In the genomic region with DNA sequence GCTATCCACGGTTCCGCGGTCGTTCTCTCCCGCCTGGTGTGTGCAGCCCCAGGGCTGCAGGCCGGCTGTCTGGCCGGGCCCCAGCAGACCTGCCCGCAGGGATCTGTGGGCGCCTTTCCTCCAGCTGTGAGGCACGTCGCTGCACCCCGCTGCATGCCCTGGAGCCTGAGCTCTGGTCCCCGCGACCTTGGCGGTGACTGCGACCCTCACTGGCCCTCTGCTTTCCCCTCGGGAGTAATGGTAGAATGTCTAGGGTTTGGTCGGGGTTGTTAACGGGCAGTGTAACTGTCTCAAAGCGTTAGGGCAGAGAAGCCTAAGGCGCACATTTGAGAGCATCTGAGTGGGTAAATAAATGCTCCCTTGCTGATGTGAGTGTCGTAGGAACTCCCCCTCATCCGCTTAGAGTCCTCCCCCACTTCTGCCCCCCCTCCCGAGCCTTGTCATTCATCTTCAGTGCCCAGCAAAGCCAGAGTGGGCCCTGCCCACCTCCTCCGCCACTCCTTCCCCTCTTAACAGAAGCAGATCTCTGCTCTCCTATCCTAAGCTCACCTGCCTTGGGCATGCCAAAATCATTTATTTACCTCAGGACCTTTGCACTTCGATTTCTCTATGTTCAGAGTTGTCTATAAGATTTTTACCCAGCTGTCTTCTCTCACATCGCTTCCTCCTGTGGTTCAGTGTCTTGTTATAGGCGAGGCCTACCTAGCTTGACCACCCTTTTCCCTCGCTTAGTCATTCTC, we compare ENCODE assay signal across 1 mouse cellular context.
TF ChIP-seq lines count a peak whose summit lies in the region.

No protein-coding gene starts in this region.

TF ChIP-seq in MEL, 35 proteins besides CTCF, POLR2A, EP300 and RAD21 (continued from another document):
- TF ChIP-seq MAZ (IDR thresholded peaks at IDR 0.05; ENCODE audit: low read depth, low read length) (peak; percentile 50; the same call in 1 of the 2 replicates), POLR2AphosphoS5 (IDR thresholded peaks at IDR 0.05; ENCODE audit: borderline replicate concordance, low read depth, low read length) (no peak), UBTF (IDR thresholded peaks at IDR 0.05; ENCODE audit: borderline replicate concordance, insufficient read depth, low read depth, low read length) (no peak), MXI1 (IDR thresholded peaks at IDR 0.05; ENCODE audit: low read depth, low read length) (no peak), MAX (IDR thresholded peaks at IDR 0.05; ENCODE audit: low read length) (peak; percentile 25; the same call in 1 of the 2 replicates), SIN3A (IDR thresholded peaks at IDR 0.05; ENCODE audit: low read length) (no peak), TBP (IDR thresholded peaks at IDR 0.05; ENCODE audit: low read depth, low read length) (no peak), TCF12 (IDR thresholded peaks at IDR 0.05; ENCODE audit: low read depth, low read length) (no peak), GABPA (IDR thresholded peaks at IDR 0.05; ENCODE audit: low read depth, low read length) (no peak), ZMIZ1 (IDR thresholded peaks at IDR 0.05; ENCODE audit: low read depth, low read length) (no peak), JUND (IDR thresholded peaks at IDR 0.05; ENCODE audit: low read depth, low read length) (no peak), MEF2A (IDR thresholded peaks at IDR 0.05; ENCODE audit: extremely low read depth, insufficient replicate concordance, low read depth, low read length, poor library complexity, severe bottlenecking) (no peak)
